Mouse (Mus musculus) ES-E14 (cell line): Measurements from ENCODE around the gene Dclk1.

Source experiments
- CHD2 ChIP-seq: IDR thresholded peaks from 2 replicates; pipeline ENCODE4 v1.6.1; 2014; ENCODE audit warnings: mild to moderate bottlenecking, low read depth, low read length, inconsistent platforms
- MAFK ChIP-seq: IDR thresholded peaks from 2 replicates; pipeline ENCODE4 v1.6.1; 2014; ENCODE audit warnings: mild to moderate bottlenecking, low read depth, low read length, inconsistent platforms; ENCODE audit not compliant: insufficient read depth
- ZC3H11A ChIP-seq: IDR thresholded peaks from 2 replicates; pipeline ENCODE4 v1.6.1; 2012; ENCODE audit warnings: low read depth, mild to moderate bottlenecking, inconsistent platforms, low read length, borderline replicate concordance
- ZNF384 ChIP-seq: IDR thresholded peaks from 2 replicates; pipeline ENCODE4 v1.6.1; 2012; ENCODE audit warnings: low read depth, low read length, inconsistent platforms

DNA sequence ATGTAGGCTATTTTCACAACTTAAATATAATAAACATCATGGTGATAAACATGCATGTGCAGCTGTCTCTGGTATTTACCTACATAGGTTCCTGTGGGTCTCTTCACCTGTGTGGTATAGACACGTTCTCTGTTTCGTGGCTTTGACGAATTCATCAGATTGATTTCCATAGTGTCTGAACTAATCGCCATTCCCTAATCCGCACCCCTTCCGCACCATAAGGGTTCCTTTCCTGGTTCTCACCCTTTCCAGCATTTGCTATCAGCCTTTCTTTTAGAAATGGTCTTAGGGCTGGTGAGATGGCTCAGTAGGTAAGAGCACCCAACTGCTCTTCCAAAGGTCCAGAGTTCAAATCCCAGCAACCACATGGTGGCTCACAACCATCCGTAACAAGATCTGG lies 162.6 kb downstream of the Dclk1 start:
- TF ChIP-seq ZC3H11A (no peak), ZNF384 (no peak), CHD2 (no peak), MAFK (no peak)
